Mouse (Mus musculus) MEL (cell line): ENCODE data around the gene Ppp4c.
A peak's percentile ranks its signal among the peaks of the same experiment; 100 is the strongest.

ENCODE experiments used
- CTCF ChIP-seq, 3 experiments: IDR thresholded peaks in 2 of 3; conservative IDR thresholded peaks in 1 of 3; 2 replicates each; pipeline ENCODE4 v1.5.1; 2011 to 2012; ENCODE audit warnings: low read length in 3 of 3, low read depth in 2 of 3, mild to moderate bottlenecking in 2 of 3, improper control_type of control experiment in 1 of 3, inconsistent platforms in 1 of 3, mixed read lengths in 1 of 3, moderate library complexity in 1 of 3; ENCODE audit not compliant: control insufficient read depth in 1 of 3, insufficient read depth in 1 of 3, poor library complexity in 1 of 3, severe bottlenecking in 1 of 3
- GATA1 ChIP-seq: IDR thresholded peaks from 2 replicates; pipeline ENCODE4 v1.6.1; 2011; ENCODE audit warnings: low read depth, low read length, improper control_type of control experiment
- POLR2A ChIP-seq, 2 experiments: IDR thresholded peaks; 2 replicates each; pipeline ENCODE4 v1.6.1; 2011 to 2012; ENCODE audit warnings: low read length in 2 of 2, mild to moderate bottlenecking in 2 of 2, control low read depth in 1 of 2, improper control_type of control experiment in 1 of 2, low read depth in 1 of 2, moderate library complexity in 1 of 2; ENCODE audit not compliant: control insufficient read depth in 1 of 2, insufficient read depth in 1 of 2, poor library complexity in 1 of 2

DNA sequence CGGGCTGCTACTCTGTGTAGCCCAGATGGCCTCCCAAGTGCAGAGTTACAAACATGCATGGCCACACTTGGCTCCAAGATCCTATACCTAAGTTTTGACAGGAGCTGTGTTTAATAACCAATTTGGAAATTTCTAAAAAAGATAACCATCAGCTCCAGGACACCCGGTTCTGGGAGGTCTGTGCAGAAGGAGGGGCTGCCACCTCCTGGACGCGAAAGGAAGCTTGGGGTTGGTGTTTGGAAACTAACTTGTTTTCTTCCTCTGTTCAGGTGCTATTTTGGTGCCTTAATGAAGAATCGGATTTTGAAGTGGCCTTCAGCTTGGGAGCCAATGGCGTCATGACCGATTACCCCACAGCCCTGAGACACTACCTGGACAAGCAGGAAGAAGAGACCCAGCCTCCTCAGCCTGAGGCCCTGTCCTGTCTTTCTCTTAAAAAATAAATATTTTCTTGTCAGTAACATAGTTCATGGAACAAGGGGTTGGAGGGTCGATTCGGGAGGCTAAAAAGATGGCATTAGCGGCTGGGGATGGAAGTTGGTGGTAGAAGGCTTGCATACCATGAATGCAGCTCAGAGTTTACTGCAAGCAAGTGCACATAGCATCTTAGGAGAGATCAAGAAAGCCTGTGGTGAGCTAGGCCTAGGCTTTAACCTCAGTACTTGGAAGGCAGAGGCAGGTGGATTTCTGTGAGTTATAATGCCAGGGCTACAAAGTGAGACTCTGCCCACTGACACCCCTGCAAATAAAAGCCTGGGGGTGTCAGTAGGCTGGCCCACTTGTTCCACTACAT is 16.9 kb downstream of the Ppp4c start:
- TF ChIP-seq CTCF (IDR thresholded peaks at IDR 0.05 in 2 of 3, conservative IDR thresholded peaks at IDR 0.05 in 1 of 3; ENCODE audit: control insufficient read depth in 1 of 3, insufficient read depth in 1 of 3, low read depth in 2 of 3, low read length in 3 of 3, poor library complexity in 1 of 3, severe bottlenecking in 1 of 3) = peak in 2 of 3 experiments; percentile 14 to 23; a peak in 2 of 6 replicates
- TF ChIP-seq POLR2A (IDR thresholded peaks at IDR 0.05; ENCODE audit: control insufficient read depth in 1 of 2, insufficient read depth in 1 of 2, low read depth in 1 of 2, low read length in 2 of 2, poor library complexity in 1 of 2) = no peak
- TF ChIP-seq GATA1 = no peak
